Mouse (Mus musculus): ENCODE results near the gene Fam71a. TPM values are rescaled to one million over a fixed set of nuclear protein-coding genes. Genes with fewer than 3 reads are reported as not detected.
A peak's percentile ranks its signal among the peaks of the same experiment; 100 is the strongest.

Fam71a gene
- polyA plus RNA-seq, 1 experiment from 2014 or later, result not detected

DNA sequence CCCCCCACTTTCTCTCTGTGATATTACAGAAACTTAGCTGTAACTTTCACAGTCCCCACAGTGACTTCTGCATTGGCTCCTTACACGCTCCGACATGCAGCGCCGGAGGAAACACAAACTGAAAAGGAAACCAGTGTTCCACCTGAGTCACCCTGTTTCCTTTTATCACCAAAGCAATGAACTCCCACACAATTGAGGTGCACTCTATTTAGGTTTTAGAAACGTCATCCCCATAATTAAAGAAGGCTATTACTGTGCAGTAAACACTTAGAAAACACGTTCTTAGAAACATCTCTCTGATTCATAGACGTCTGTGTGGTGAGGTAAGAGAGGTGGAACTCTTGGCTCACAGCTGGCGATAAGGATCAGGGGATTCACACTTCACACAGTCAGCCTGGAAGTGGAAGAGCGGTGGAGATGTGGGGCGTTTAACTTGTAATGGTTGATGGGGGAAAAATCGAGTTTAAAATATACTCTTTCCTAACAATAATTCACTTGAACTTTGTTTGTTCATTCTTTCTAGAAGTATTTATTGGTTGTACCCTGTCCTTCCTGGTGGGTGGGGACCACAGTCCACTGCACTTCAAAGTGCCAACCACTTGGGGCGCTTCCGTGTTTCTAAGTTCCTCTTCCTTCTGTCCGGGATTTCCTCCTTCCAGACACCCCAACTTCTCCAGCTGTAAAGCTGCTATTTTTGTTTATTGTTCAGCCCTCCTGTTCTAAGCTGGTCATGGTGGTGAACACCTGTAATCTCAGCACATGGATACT, 29.2 kb upstream of the Fam71a start:
- peaks cover 14% of the 10 kb centered on the region; the same call in 1 of the 2 replicates for H3K27me3 ChIP-seq (ENCODE audit: control insufficient read depth, insufficient read depth, low read length)
- no peaks in the 10 kb centered on the region for H3K9me3 ChIP-seq (ENCODE audit: control insufficient read depth, low read length)
- no peak for ATAC-seq (ENCODE audit: low FRiP score)
- no peak overlapping the region for H3K4me2 ChIP-seq (replicated peaks)
- WGBS, result 52% methylated on average over 14 of the region's 14 CpGs
- H3K4me1 ChIP-seq (replicated peaks; ENCODE audit: control insufficient read depth, insufficient read depth, low read length), result no peaks in the 10 kb centered on the region
- H3K9ac ChIP-seq, result no peak overlapping the region
- no peak for DNase-seq (ENCODE audit: low spot score)
- no peak overlapping the region for H3K4me3 ChIP-seq (replicated peaks; ENCODE audit: low read length)
- H3K27ac ChIP-seq, result no peak overlapping the region
- no peaks in the 10 kb centered on the region for H3K36me3 ChIP-seq (replicated peaks; ENCODE audit: control insufficient read depth, insufficient read depth)

DNA sequence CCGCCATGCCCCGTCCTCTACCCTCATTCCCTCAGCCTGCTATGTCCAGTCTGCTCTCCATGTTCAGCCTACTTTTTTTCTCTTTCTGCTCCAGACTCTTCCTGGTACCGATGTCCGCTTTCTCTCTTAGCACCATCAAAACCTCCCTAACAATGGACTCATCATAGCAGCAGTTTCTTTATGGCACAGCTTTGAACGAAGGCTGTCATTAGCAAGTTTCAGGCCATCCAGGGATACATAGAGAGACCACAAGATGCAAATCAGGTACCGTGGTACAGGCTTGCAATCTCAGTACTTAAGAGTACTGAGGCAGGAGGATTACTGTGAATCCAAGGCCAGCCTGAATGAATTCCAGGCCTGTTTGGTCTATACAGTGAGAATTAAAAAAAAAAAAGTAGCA, 28.1 kb upstream of the Fam71a start:
- WGBS, result 94% methylated on average over 6 of the region's 6 CpGs
- Histone ChIP-seq H3K36me3 (replicated peaks; ENCODE audit: control insufficient read depth, insufficient read depth) (no peaks in the 10 kb centered on the region), H3K27ac (no peak overlapping the region), H3K27me3 (ENCODE audit: control insufficient read depth, insufficient read depth, low read length) (peaks cover 25% of the 10 kb centered on the region), H3K4me3 (replicated peaks; ENCODE audit: low read length) (no peak overlapping the region), H3K9ac (no peak overlapping the region), H3K9me3 (ENCODE audit: control insufficient read depth, low read length) (no peaks in the 10 kb centered on the region), H3K4me2 (replicated peaks) (no peak overlapping the region), H3K4me1 (replicated peaks; ENCODE audit: control insufficient read depth, insufficient read depth, low read length) (no peaks in the 10 kb centered on the region)
- DNase-seq (ENCODE audit: low spot score), result no peak
- ATAC-seq (ENCODE audit: low FRiP score), result no peak

DNA sequence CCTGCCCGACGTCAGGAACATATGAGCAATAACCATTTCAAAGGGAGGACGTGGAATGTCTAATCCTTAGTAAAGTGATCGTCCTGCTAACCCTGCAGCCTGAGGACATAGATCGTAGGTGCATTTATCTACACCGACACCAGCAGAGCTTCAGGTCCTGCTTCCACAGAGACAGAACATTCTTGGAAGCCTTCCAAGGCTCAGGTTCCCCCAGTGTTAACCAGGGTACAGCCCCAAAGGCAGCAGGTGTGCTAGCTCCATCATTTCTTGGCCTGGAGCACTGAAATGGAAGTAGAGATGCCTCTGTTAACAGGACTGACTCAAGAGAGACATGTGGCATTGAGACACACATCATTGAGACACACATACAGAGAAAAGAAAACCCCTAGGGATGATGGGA, 27.6 kb upstream of the Fam71a start:
- Histone ChIP-seq H3K27ac (no peak overlapping the region), H3K9me3 (ENCODE audit: control insufficient read depth, low read length) (no peaks in the 10 kb centered on the region), H3K27me3 (ENCODE audit: control insufficient read depth, insufficient read depth, low read length) (peaks cover 31% of the 10 kb centered on the region), H3K4me2 (replicated peaks) (no peak overlapping the region), H3K4me1 (replicated peaks; ENCODE audit: control insufficient read depth, insufficient read depth, low read length) (no peaks in the 10 kb centered on the region), H3K36me3 (replicated peaks; ENCODE audit: control insufficient read depth, insufficient read depth) (no peaks in the 10 kb centered on the region), H3K4me3 (replicated peaks; ENCODE audit: low read length) (no peak overlapping the region), H3K9ac (no peak overlapping the region)
- no peak for ATAC-seq (ENCODE audit: low FRiP score)
- whole genome bisulfite sequencing, result 73% methylated on average over 6 of the region's 6 CpGs
- no peak for DNase-seq (ENCODE audit: low spot score)

DNA sequence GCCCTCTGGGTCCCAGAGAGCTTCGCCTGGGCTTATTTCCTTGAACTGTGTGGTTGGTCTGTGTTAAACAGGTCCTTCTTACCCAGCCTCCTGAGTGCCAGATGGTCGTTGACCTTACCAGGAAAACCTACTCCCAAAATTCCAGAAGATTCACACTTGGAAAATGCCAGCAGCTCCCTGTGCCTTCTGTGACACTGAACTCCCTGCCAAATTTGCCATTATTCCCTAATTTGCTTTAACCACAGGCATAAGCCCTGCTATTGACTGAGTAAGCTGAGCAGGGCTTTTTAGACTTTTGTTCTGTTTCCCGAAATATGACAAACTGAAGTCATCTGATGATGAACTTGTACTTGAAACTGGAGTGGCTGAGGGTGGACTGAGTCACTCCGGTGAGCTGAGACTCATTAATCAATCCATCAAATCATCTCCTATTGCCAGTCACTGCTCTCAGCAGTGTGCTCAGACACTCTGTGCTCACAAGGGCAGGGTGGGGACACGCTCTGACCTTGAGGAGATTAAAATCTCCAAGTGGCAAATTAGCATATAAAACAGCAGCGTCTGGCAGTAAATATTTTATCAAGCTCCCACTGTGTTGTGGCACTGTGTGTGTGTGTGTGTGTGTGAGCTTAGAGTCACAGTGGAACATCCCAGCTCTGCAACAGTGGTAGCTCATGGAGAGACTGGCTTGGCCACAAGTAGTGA, 25.2 kb upstream of the Fam71a start:
- ATAC-seq (ENCODE audit: low FRiP score), result no peak
- H3K27me3 ChIP-seq (ENCODE audit: control insufficient read depth, insufficient read depth, low read length), result peaks cover 52% of the 10 kb centered on the region

GRCm38 (mm10) chr1:191186386-191186770, 21.8 kb upstream of the Fam71a start:
- no peaks in the 10 kb centered on the region for H3K36me3 ChIP-seq (replicated peaks; ENCODE audit: control insufficient read depth, insufficient read depth)
- H3K9ac ChIP-seq, result no peak overlapping the region
- no peaks in the 10 kb centered on the region for H3K9me3 ChIP-seq (ENCODE audit: control insufficient read depth, low read length)
- ATAC-seq (ENCODE audit: low FRiP score) (no peak), DNase-seq (ENCODE audit: low spot score) (no peak)
- peaks cover 85% of the 10 kb centered on the region for H3K27me3 ChIP-seq (ENCODE audit: control insufficient read depth, insufficient read depth, low read length)
- H3K4me1 ChIP-seq (replicated peaks; ENCODE audit: control insufficient read depth, insufficient read depth, low read length), result peaks cover 25% of the 10 kb centered on the region
- no peak overlapping the region for H3K4me3 ChIP-seq (replicated peaks; ENCODE audit: low read length)
- H3K27ac ChIP-seq, result no peak overlapping the region
- H3K4me2 ChIP-seq (replicated peaks), result no peak overlapping the region
- WGBS, result 5% methylated on average over 7 of the region's 7 CpGs

More for the DNA sequence above, 25.2 kb upstream of the Fam71a start:
- no peaks in the 10 kb centered on the region for H3K9me3 ChIP-seq (ENCODE audit: control insufficient read depth, low read length)
- no peak overlapping the region for H3K4me2 ChIP-seq (replicated peaks)
- H3K4me3 ChIP-seq (replicated peaks; ENCODE audit: low read length), result no peak overlapping the region
- H3K27ac ChIP-seq, result no peak overlapping the region
- no peaks in the 10 kb centered on the region for H3K36me3 ChIP-seq (replicated peaks; ENCODE audit: control insufficient read depth, insufficient read depth)
- no peak for DNase-seq (ENCODE audit: low spot score)
- peaks cover 11% of the 10 kb centered on the region for H3K4me1 ChIP-seq (replicated peaks; ENCODE audit: control insufficient read depth, insufficient read depth, low read length)
- 50% methylated on average over 6 of the region's 6 CpGs for WGBS
- no peak overlapping the region for H3K9ac ChIP-seq

DNA sequence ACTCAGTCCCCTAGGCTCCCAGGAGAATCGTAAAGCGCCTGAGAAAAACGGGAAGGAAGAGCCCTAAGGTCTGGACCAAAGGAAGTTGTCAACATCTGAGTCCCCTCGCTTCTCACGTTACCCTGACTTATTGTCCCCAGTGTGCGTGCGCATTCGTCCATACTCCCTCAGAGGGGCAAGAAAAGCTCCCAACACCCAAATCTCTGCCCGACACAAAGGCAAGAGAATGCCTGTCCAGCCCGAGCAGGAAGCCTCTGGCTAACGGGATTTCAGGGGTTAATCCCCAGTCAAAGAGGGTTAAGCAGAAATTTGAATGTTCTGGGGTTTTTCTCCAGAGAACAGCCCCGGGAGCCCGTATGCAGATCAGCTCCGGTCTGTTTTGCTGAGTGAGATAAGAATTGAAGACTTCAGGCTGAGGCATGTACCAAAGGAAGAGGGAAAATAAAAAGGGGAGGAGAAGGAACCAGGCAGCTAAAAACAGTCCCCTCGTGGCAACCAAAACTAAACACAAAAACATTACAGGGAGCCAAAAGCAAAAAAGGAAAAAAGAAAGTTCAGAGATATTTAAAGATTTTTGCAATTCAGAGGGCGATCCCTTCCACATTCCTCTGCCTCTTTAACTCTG, 21.3 kb upstream of the Fam71a start:
- H3K27me3 ChIP-seq (ENCODE audit: control insufficient read depth, insufficient read depth, low read length), result peaks cover 90% of the 10 kb centered on the region
- H3K27ac ChIP-seq, result no peak overlapping the region
- H3K4me3 ChIP-seq (replicated peaks; ENCODE audit: low read length), result peak overlapping the region; percentile 48; the same call in 1 of the 2 replicates
- H3K4me2 ChIP-seq (replicated peaks), result peak overlapping the region; percentile 87
- no peaks in the 10 kb centered on the region for H3K9me3 ChIP-seq (ENCODE audit: control insufficient read depth, low read length)
- no peak for DNase-seq (ENCODE audit: low spot score)
- no peak overlapping the region for H3K9ac ChIP-seq
- H3K36me3 ChIP-seq (replicated peaks; ENCODE audit: control insufficient read depth, insufficient read depth), result no peaks in the 10 kb centered on the region
- no peak for ATAC-seq (ENCODE audit: low FRiP score)
- WGBS, result under 1% methylated on average over 16 of the region's 16 CpGs
- H3K4me1 ChIP-seq (replicated peaks; ENCODE audit: control insufficient read depth, insufficient read depth, low read length), result peaks cover 25% of the 10 kb centered on the region

GRCm38 (mm10) chr1:191184841-191185251, 20.2 kb upstream of the Fam71a start:
- no peak for ATAC-seq (ENCODE audit: low FRiP score)
- no peak overlapping the region for H3K27ac ChIP-seq
- peak overlapping the region; percentile 48 for H3K4me3 ChIP-seq (replicated peaks; ENCODE audit: low read length)
- WGBS, result 1% methylated on average over 22 of the region's 22 CpGs
- H3K9ac ChIP-seq, result no peak overlapping the region
- H3K36me3 ChIP-seq (replicated peaks; ENCODE audit: control insufficient read depth, insufficient read depth), result no peaks in the 10 kb centered on the region
- H3K4me1 ChIP-seq (replicated peaks; ENCODE audit: control insufficient read depth, insufficient read depth, low read length), result peaks cover 25% of the 10 kb centered on the region
- DNase-seq (ENCODE audit: low spot score), result no peak
- peaks cover 96% of the 10 kb centered on the region for H3K27me3 ChIP-seq (ENCODE audit: control insufficient read depth, insufficient read depth, low read length)
- H3K9me3 ChIP-seq (ENCODE audit: control insufficient read depth, low read length), result no peaks in the 10 kb centered on the region
- H3K4me2 ChIP-seq (replicated peaks), result peak overlapping the region; percentile 87

DNA sequence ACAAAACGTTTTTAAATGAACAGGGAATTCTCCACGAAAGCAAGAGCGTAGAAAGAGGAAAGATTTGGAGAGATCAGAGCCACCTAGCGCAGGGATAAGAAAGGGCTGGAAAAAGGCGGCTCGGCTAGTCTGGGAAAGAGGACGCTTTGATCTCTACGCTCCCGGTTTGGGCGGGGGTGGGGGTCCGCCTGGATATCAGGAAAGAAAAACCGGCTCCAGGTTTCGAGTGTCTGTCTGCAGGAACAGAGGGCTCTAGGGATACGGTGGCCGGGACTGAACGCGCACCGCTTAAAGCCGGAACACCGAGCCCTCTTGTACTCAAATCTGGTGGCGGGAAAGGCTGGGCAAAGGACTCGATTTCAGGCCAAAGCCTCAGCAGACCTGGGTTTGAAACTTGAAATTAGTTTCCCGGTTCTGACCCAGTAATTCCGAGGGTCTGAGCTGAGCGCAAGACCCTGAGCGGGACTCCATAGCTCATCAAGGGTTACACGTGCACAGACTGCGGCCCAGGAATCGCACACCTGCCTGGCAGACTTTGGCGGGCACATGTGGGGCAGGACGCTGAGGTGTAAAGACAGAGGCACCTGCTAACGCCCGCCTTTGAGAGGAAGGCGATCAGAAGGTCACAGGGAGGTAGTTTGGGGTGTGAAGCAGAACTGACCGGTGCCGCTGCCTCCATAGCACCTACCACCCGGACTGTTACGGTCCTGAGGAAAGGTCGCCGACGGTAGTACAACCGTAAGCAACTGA, 19.6 kb upstream of the Fam71a start:
- ATAC-seq (ENCODE audit: low FRiP score), result no peak

More for the DNA sequence above, 19.6 kb upstream of the Fam71a start:
- no peaks in the 10 kb centered on the region for H3K36me3 ChIP-seq (replicated peaks; ENCODE audit: control insufficient read depth, insufficient read depth)
- H3K9ac ChIP-seq, result peak overlapping the region; percentile 46; the same call in 1 of the 2 replicates
- peak overlapping the region; percentile 48 for H3K4me3 ChIP-seq (replicated peaks; ENCODE audit: low read length)
- under 1% methylated on average over 42 of the region's 42 CpGs for WGBS
- no peak overlapping the region for H3K27ac ChIP-seq
- peaks cover 99% of the 10 kb centered on the region for H3K27me3 ChIP-seq (ENCODE audit: control insufficient read depth, insufficient read depth, low read length)
- peak overlapping the region; percentile 87 for H3K4me2 ChIP-seq (replicated peaks)
- DNase-seq (ENCODE audit: low spot score), result peak; percentile 56
- peaks cover 25% of the 10 kb centered on the region for H3K4me1 ChIP-seq (replicated peaks; ENCODE audit: control insufficient read depth, insufficient read depth, low read length)
- no peaks in the 10 kb centered on the region for H3K9me3 ChIP-seq (ENCODE audit: control insufficient read depth, low read length)

Data from hindbrain, embryonic 14.5 days (tissue).